Mouse (Mus musculus) heart, postnatal 36 days (tissue): Measurements from ENCODE around the gene Pla2g12a. TPM values are rescaled to one million over a fixed set of nuclear protein-coding genes. Genes with fewer than 3 reads are reported as not detected.

Experiments
- DNase-seq, 2 experiments: peaks; one replicate each; pipeline ENCODE4 v3.0.0; 2021 to 2022
- intact Hi-C: fragments of 180-260 bp; cut with DNase I; formaldehyde crosslinking; loops from one replicate; pipeline ENCODE4 v1.15.1; 2025
- total RNA-seq, 2 experiments: library from RNA; stranded (reverse); gene quantifications; 2 replicates each; pipeline ENCODE4 v1.2.3; 2021

The Pla2g12a gene
- 10 to 100 TPM; 41.2 to 53.0 TPM for total RNA-seq

- intact Hi-C loops: loop anchor here (2.0 to 10.0 kb wide), 3 partner anchors 50 to 826 kb away; partner anchors contain the start of genes Ostc and Sec24b
- peak; percentile 89 to 91 for DNase-seq
These were observed at the start of gene Pla2g12a for GRCm38 (mm10) chr3:129878405-129879021. Gene Pla2g12a, plus strand, starts transcription at chr3:129878606.

- DNase-seq: no peak
- intact Hi-C loops: loop anchor here (2.0 to 5.0 kb wide), 5 partner anchors 106 to 1993 kb away; partner anchors contain the start of genes Ap1ar, Ostc, Rpl34 and Sec24b
These were observed 47.8 kb upstream of the Pla2g12a start for GRCm38 (mm10) chr3:129830626-129831025.

GRCm38 (mm10) chr3:129831035-129831568 is 47.3 kb upstream of the Pla2g12a start, which contains the start of gene Gar1:
Gene Gar1, minus strand, starts transcription at chr3:129831396.
- intact Hi-C loops: loop anchor here (2.0 to 5.0 kb wide), 5 partner anchors 106 to 1994 kb away; partner anchors contain the start of genes Ap1ar, Ostc, Rpl34 and Sec24b
- peak; percentile 95 for DNase-seq

- intact Hi-C loops: no loop called here
- DNase-seq: no peak
These were observed 42.9 kb upstream of the Pla2g12a start, which contains the start of gene Cfi for GRCm38 (mm10) chr3:129835388-129835934. Gene Cfi, plus strand, starts transcription at chr3:129835884.

GRCm38 (mm10) chr3:129836051-129836697 is 42.2 kb upstream of the Pla2g12a start:
- intact Hi-C loops: no loop called here
- DNase-seq: no peak

DNA sequence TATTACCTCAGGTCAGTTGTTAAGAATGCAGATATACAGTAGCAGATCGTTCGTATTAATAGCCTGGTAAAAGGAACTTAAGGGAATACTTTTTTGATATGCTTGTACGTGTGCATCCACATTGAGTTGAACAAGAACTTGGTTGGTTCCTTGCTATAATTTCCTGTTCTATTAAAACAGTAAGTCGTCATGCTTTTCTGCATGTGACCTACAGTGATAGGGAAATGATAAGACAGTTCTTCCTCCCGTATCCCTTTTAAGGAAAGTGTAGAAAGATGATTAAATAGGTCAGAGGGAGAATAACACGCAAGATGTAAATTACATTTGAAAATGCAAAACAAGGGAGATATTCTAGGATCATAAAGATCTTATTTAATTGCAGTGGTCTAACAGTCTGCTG is 41.4 kb upstream of the Pla2g12a start:
- intact Hi-C loops: no loop called here

GRCm38 (mm10) chr3:129838017-129838416 is 40.4 kb upstream of the Pla2g12a start:
- DNase-seq: no peak
- intact Hi-C loops: no loop called here

More for the DNA sequence above, 41.4 kb upstream of the Pla2g12a start:
- no peak for DNase-seq

DNA sequence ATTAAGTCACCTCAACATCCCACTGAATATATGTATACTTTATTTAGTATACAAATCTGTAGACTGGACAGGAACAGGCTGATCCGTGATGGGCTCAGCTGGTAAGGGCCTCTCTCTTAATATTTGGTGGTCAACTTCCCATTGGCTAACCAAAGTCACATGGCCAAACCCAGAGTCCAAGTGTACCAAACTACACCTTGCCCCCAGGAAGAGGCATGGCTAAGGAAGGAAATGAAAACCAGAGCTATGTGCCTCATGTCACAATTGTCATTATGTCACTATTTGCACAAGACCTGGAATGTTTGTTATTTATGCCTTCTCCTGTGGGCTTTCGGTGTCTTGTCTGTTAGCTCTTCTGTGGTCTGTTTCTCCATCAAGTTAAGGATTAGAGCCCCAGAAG is 32.5 kb upstream of the Pla2g12a start:
- DNase-seq: no peak
- intact Hi-C loops: no loop called here

- intact Hi-C loops: no loop called here
These were observed 31.6 kb upstream of the Pla2g12a start for GRCm38 (mm10) chr3:129846846-129847245.

DNA sequence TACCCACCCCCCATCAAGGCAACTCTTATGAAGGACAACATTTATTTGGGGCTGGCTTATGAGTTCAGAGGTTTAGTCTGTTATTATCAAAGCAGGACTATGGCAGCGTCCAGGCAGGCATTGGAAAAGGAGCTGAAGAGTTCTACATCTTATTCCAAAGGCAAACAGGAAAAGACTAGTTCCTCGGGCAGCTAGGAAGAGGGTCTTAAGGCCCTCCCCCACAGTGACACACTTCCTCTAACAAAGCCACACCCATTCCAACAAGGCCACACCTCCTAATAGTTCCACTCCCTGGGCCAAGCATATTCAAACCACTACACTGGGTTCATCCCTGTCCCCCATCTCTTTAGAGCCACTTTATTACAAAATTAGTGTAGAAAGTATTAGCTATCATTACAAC is 15.8 kb upstream of the Pla2g12a start:
- DNase-seq: no peak
- intact Hi-C loops: loop anchor here (2.0 kb wide), 1 partner anchor 216 kb away; no protein-coding TSS in a partner anchor

More at GRCm38 (mm10) chr3:129846846-129847245, 31.6 kb upstream of the Pla2g12a start:
- DNase-seq: no peak

GRCm38 (mm10) chr3:129863698-129864097 is 14.7 kb upstream of the Pla2g12a start:
- DNase-seq: peak; percentile 27 to 48
- intact Hi-C loops: loop anchor here (2.0 kb wide), 1 partner anchor 215 kb away; no protein-coding TSS in a partner anchor

DNA sequence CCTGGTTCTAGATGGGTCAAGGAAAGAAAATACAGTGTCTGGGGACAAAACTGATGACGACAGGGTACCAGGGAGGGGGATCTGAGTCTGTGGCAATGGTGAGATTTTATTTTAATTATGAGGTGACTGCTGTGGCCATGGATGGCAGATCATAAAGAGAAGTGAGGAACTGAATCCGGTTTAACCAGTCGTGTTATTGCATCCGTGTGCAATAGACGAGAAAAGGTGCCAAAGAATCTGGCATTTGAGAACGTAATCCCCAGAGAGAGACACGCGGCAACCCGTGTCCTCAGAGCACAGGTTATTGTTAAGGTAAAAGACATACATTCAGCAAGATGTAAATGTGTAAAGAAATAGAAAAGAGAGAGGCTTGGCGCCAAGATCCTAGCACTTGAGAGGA is 1.1 kb upstream of the Pla2g12a start:
- no peak for DNase-seq
- intact Hi-C loops: loop anchor here (5.0 to 10.0 kb wide), 2 partner anchors 185 to 827 kb away; partner anchors contain the start of genes Ostc and Sec24b

DNA sequence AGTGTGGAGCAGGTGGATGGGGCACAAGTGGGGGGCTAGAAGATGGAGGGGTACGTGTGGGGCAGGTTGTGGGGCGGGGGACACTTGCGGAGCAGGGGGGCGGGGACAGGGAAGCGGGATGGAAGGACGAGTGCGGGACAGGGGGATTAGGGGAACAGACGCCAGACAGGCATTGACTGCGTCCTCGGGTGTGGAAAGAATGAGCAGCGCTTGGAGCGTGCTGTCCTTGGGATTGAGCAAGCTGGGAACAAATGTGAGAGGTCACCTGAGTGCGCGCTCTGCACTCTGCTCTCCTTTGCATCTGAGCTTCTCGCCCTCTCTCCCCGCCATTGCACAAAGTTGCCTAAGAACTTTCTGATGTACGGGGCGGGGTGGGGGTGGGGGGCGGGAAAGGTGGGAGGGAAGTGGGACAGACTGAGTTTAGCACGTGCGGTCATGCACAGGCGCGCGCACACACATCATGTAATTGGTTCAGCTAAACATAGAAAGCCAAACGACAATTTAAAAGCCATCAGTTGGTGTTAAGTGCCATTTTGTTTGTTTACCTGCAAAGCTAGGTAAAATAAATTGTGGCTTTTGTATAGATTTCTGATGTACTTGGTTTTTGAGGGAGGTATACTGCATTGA is 838 bp downstream of the Pla2g12a start:
- intact Hi-C loops: loop anchor here (2.0 to 10.0 kb wide), 3 partner anchors 50 to 826 kb away; partner anchors contain the start of genes Ostc and Sec24b
- peak; percentile 31 for DNase-seq

DNA sequence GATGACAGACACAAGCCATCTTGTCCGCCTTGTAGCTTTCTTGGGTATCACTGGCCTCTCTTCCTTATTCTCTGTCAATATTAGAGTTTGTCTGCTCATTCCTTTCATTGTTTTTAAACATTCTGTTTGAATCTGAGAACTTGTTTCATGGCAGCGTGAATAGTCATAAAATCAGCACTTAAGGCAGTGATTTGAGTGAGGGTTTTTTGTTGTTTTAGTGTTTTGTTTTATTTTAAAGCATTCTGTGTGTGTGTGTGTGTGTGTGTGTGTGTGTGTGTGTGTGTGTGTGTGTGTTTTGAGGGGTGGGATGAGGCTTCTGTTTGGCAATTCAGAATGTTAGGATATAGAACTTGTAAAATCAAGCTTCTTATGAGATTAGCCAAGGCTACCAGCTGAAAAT is 1.5 kb downstream of the Pla2g12a start:
- no peak for DNase-seq
- intact Hi-C loops: loop anchor here (2.0 to 10.0 kb wide), 3 partner anchors 51 to 825 kb away; partner anchors contain the start of genes Ostc and Sec24b

GRCm38 (mm10) chr3:129880925-129881593 is 2.7 kb downstream of the Pla2g12a start:
- DNase-seq: no peak
- intact Hi-C loops: no loop called here

DNA sequence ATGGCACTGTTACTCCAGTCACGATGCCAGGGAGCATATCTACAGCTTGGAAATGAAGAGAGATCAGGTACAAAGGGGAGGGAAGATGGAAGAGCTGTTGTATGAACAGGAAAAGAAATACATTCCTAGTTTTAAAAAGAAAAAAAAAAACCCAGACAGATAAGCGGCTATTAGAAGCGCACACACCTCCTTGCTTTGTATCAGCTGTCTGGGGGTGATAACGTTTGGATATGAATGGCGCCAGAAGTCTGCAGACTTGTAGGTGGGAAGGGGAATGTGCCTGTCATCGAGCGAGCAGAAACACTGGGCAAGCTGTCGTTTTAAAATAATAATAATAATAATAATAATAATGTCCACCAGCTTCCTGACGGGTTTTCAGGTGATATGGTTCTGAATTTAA is 7.2 kb downstream of the Pla2g12a start:
- no peak for DNase-seq
- intact Hi-C loops: no loop called here

- intact Hi-C loops: no loop called here
- DNase-seq: no peak
These were observed 8.0 kb downstream of the Pla2g12a start for GRCm38 (mm10) chr3:129886430-129886829.

- intact Hi-C loops: no loop called here
These were observed 9.5 kb downstream of the Pla2g12a start for GRCm38 (mm10) chr3:129887779-129888517.

GRCm38 (mm10) chr3:129892003-129892402 is 13.6 kb downstream of the Pla2g12a start:
- intact Hi-C loops: no loop called here
- no peak for DNase-seq

More at GRCm38 (mm10) chr3:129887779-129888517, 9.5 kb downstream of the Pla2g12a start:
- DNase-seq: no peak
